In genomic region chr5:20676193-20676871, GRCm38 (mm10) we compare ENCODE assay signal across 9 mouse cellular contexts.
A peak's percentile ranks its signal among the peaks of the same experiment; 100 is the strongest.
DNase-seq lines count a peak whose midpoint lies in the region; TF ChIP-seq lines count a peak whose summit lies in the region.
"Had no signal": no experiment of that assay in that cellular context is flagged by ENCODE, and none has a peak within 500 bp of the region (broad histone marks: within the 10 kb centered on the region; RNA-seq: fewer than 3 reads in every experiment).

No protein-coding gene starts in this region.

- no peaks in the 10 kb centered on the region for H3K36me3 ChIP-seq in E14TG2a.4 (ENCODE audit: insufficient read depth, low read length)
- no peaks in the 10 kb centered on the region for H3K36me3 ChIP-seq in forebrain, embryonic 10.5 days (replicated peaks)
- no peaks in the 10 kb centered on the region for H3K36me3 ChIP-seq in midbrain, embryonic 10.5 days
- H3K36me3 ChIP-seq: liver, embryonic 13.5 days had no signal

- DNase-seq in cerebellum, postnatal 14 days: peak; percentile 27 to 59
- no peak for DNase-seq in cerebellum, adult 11 months
- peak; percentile 21 for DNase-seq in forebrain, embryonic 10.5 days (ENCODE audit: extremely low spot score, low spot score)
- no peak for DNase-seq in midbrain, embryonic 10.5 days (ENCODE audit: low spot score)
- DNase-seq in heart, postnatal 25 days (ENCODE audit: low spot score): no peak
- no peak for DNase-seq in thymus, postnatal 4 days
- no peak for DNase-seq in gastrocnemius, postnatal 25 days
- DNase-seq: liver, embryonic 13.5 days had no signal

- peak overlapping the region; percentile 14; the same call in 1 of the 2 replicates for H3K4me3 ChIP-seq in E14TG2a.4 (replicated peaks; ENCODE audit: low read length)
- no peak overlapping the region for H3K4me3 ChIP-seq in forebrain, embryonic 10.5 days
- H3K4me3 ChIP-seq in midbrain, embryonic 10.5 days: no peak overlapping the region
- H3K4me3 ChIP-seq: liver, embryonic 13.5 days had no signal

- intact Hi-C loops in heart, postnatal 25 days (cut with DNase I): no loop called here

- no peaks in the 10 kb centered on the region for H3K9me3 ChIP-seq in E14TG2a.4 (ENCODE audit: low read length)
- no peaks in the 10 kb centered on the region for H3K9me3 ChIP-seq in forebrain, embryonic 10.5 days
- no peaks in the 10 kb centered on the region for H3K9me3 ChIP-seq in midbrain, embryonic 10.5 days (replicated peaks)
- H3K9me3 ChIP-seq: liver, embryonic 13.5 days had no signal

- H3K27me3 ChIP-seq in E14TG2a.4 (ENCODE audit: insufficient read depth, low read length): no peaks in the 10 kb centered on the region
- H3K27me3 ChIP-seq in forebrain, embryonic 10.5 days (ENCODE audit: poor library complexity, severe bottlenecking): no peaks in the 10 kb centered on the region
- no peaks in the 10 kb centered on the region for H3K27me3 ChIP-seq in midbrain, embryonic 10.5 days (ENCODE audit: low read depth, poor library complexity, severe bottlenecking)
- H3K27me3 ChIP-seq: liver, embryonic 13.5 days had no signal

- H3K27ac ChIP-seq in forebrain, embryonic 10.5 days: peak overlapping the region; percentile 72
- peak overlapping the region; percentile 72 for H3K27ac ChIP-seq in midbrain, embryonic 10.5 days (replicated peaks)
- H3K27ac ChIP-seq: liver, embryonic 13.5 days had no signal

- no peak for TF ChIP-seq CTCF in E14TG2a.4 (conservative IDR thresholded peaks at IDR 0.05; ENCODE audit: low read length)

- WGBS in forebrain, embryonic 10.5 days: 17% methylated on average over 7 of the region's 7 CpGs
- WGBS in midbrain, embryonic 10.5 days: 27% methylated on average over 7 of the region's 7 CpGs

- peaks cover 75% of the 10 kb centered on the region for H3K4me1 ChIP-seq in E14TG2a.4 (replicated peaks; ENCODE audit: low read depth, low read length)
- peaks cover 32% of the 10 kb centered on the region for H3K4me1 ChIP-seq in forebrain, embryonic 10.5 days
- H3K4me1 ChIP-seq in midbrain, embryonic 10.5 days: peaks cover 27% of the 10 kb centered on the region
- H3K4me1 ChIP-seq: liver, embryonic 13.5 days had no signal

Comparison
In these comparisons a context has a peak if more than half of its experiments do, and no peak if none do; other contexts are left out.
1. DNase-seq: peak in cerebellum, postnatal 14 days (2 of 2) and forebrain, embryonic 10.5 days (single experiment); none in cerebellum, adult 11 months (single experiment), midbrain, embryonic 10.5 days (single experiment), heart, postnatal 25 days (single experiment), thymus, postnatal 4 days (single experiment) and gastrocnemius, postnatal 25 days (single experiment).